Mouse (Mus musculus): ENCODE measurements at regions not wholly inside any gene's neighbourhood (a gene's known extent, or its start where the extent isn't known, plus 50 kb on each side); places are given as distances from the start of the nearest gene placed in this dataset.

DNA sequence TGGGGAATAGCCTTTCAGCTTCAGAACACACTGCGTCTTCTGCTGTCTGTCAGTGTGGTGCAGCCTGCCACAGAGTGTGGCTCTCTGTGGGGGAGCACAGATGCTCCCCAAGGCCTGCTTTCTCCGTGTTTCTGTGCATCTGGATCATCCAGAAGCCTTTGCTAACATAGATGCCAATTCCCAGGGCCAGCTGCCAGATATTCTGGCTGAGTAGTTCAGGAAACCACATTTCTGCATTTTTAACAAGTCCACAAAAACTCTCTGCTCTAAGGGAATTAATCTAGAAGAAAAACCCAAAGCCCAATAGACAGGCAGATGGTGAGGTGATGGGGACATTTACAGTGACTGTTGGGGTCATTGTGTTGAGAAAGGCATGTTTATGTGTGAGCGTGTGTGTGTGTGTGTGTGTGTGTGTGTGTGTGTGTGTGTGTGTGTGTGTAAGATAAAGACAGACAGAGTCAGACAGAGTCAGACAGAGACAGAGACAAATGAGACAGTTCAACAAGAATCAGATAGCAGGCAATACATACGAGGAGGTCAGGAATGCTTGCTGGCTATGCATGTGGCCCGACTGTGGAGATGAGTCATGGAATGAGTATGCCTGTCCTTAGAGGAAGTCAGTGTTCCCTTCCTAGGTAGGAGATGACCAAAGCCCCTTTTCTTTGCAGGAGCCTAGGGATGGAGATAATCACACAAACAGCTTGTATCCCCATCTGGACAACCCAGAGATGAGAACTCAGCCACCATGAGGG is 176.3 kb upstream of the Spaca1 start:
- DNase-seq (ENCODE audit: low spot score in 2 of 2) = peak; percentile 71 to 78

DNA sequence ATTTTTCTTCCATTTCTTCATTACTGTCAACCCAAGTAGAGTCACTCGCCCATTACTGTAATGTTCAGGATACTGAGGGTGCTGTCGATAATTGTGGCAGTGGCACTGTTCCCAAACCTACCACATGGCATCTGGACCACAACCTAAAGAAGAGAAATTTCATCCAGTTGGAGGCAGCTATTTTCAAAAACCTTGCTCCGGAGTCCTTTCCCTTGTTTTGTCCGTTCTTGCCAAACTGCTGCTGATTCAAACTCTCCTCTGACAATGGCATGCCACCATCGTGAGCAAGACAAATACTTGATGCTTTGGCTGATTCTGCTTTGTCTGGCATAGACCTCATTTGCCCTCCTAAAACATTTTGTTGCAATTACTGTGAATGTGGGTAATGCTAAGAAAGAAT is 176.9 kb upstream of the Spaca1 start:
- DNase-seq (ENCODE audit: low spot score in 2 of 2) = no peak

DNA sequence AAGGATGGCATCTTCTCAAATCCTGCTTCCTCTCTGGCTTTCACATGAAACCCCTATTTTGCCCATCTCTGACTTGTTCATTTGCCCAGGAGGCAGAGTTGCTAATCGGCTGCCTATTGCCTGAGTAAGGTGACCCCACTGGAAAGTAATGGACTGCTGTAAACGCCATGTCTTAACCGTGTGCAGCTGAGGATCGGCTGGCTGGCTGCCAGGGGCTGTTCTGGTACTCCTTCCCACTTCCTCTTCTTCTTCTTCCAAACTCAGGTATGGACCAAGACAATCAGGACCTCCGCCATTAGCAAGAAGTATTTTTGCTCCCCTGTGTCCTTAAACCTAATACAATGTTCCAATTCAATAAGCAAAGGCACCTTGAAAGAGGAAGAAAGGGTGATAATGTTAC is 177.6 kb upstream of the Spaca1 start:
- no peak for DNase-seq (ENCODE audit: low spot score in 2 of 2)

DNA sequence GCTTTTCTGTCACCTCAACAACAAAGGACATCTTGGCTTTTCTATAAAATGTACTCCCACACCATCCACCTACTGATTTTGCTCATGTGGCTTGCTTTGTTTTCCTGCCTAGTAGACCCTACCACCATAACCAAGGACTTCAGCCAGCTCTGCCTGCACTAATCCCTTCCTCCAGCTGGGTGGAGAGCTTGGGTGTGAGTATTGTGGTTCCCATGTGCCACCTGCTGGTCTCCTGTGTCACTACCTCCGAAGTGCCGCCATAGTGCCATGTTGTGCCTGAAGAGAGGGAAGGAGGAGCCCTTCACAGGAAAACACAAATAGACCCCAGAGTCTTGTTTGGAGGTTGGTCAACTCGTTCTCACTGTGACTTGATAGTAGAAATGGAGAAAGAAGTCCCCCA is 181.3 kb upstream of the Spaca1 start:
- peak; percentile 80 to 87 for DNase-seq (ENCODE audit: low spot score in 2 of 2)

DNA sequence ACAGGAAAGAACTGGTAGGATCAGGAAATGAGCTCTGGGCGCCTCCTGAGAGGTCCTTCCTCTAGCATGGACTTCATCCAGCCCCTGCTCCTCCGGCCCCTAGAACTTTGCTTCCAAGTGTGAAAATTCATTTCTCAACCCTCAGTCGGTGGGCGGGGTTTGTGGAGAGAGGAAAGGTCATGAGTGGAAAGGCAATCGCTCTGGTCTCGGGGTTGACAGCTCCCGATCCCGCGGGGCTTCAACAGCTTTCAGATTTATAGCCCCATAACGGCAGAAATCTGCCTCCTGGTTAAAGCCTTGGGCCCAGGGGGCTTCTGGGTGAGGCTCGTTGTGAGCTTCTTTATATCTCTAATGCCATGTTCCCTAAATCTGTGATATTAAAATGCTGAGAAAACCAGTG is 184.2 kb upstream of the Spaca1 start:
- DNase-seq (ENCODE audit: low spot score in 2 of 2) = no peak

DNA sequence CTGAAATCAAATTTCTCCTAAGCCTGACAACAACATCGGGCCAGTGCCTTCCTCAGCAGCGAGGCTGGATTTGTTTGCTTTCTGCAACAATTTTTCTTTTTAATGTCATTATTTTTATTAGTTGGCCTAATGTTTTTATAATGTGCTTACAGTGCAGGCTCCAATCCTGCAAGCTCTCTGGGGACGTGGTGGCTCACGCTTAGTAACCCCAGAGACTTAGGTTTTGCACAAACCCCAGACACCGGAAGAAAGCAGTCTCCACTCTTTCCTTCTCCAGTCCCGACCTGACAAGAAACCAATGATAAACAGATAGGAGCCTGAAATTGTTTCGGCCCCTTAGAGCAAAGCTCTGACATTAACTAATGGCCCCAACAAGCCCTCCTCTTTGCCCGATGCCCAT is 184.7 kb upstream of the Spaca1 start:
- DNase-seq (ENCODE audit: low spot score in 2 of 2) = no peak

DNA sequence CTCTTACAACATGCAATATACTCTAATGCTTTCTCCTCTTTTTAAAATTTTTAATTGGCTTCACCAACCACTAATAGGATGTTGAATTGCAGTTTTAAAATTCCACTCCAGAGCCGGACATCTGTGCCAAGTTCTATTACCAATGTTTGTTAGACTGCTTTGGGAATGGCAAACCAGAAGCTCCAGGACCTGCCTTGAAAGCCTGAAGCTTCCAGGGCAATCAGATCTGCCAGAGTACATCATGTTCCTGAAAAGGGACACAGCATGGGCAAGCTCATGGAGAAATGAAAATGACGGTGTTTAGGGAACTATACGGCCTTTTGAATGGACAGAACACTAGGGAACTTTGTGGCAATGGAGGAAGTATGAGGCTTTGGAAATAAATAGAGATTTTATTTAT is 187.8 kb upstream of the Spaca1 start:
- peak in 1 of 2 experiments; percentile 70 for DNase-seq (ENCODE audit: low spot score in 2 of 2)

DNA sequence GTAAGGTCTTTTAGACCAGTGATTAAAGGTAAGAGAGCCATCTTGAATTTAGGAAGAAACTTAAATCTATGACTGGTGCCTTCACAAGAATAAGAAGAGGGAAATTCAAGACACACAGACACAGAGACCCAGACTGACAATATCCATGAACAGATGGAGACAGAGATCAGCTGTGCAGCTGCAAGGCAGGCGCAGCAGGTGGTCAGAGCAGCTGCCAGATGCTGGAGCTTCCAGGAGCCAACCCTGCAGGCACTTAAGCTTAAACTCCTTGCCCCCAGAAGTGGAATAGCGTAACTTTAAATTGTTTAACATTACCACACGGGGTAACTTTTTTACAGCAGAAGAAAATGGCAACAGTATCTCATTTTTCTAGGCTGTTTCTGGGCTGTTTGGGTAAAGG is 189.6 kb upstream of the Spaca1 start:
- no peak for DNase-seq (ENCODE audit: low spot score in 2 of 2)

DNA sequence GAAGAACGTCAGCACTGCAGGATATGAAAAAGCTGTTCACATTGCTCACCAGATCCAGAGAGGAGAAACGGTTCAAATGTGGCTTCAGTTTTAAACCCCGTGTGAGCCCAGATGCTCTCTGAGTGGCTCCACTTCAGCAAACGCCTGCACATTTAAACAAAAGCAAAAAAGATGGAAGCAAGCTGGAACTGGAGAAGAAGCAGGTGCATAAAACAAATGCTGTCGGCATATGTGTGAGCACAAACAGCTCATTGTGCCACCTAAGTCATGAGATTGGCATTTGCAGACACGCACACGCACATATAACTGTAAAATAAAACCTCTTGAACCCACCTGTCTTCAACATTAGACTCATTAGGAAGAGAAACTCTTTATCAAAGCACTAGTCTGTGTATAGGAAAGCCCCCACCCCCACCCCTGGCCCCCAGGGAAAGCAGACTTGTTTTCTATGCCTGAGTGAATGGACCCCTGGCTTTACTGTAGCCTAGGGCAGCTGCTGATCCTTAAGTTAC is 191.1 kb upstream of the Spaca1 start:
- peak in 1 of 2 experiments; percentile 71 for DNase-seq (ENCODE audit: low spot score in 2 of 2)

DNA sequence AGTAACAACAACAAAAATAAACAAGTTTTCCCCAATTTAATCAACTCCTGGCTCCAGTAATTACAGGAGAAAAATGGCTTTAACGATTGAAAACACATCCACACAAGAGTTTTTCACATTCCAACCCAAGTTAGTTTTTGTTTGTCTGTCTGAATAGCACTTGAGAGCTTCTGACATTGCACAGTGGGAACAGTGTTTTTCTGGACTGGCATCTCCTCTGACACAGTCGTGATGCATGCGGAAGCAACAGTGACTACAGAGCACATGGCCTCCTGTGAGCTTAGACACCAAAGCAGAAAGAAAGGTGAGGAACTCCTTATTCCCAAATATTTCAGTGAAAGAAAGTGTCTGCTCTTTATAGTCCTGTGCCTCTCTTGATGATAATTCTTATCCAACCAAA is 191.7 kb upstream of the Spaca1 start:
- no peak for DNase-seq (ENCODE audit: low spot score in 2 of 2)

DNA sequence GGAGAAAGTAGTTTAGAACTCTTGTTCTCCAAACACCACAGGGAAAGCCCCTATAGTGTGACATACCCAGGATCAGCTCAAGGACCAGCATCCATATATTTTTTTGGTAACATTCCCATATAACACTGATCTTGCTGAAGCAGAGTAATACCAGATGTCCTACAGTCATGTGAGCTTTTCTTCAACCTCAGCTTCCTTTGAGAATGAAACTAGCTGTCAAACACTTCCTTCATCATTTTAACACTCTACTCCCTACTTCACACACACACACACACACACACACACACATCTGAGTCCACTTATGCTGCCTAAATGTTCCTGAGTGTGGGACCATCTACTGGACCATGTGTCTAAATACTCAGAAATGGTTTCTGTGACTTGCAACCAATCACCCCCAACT is 209.5 kb upstream of the Spaca1 start:
- DNase-seq (ENCODE audit: low spot score in 2 of 2) = no peak

DNA sequence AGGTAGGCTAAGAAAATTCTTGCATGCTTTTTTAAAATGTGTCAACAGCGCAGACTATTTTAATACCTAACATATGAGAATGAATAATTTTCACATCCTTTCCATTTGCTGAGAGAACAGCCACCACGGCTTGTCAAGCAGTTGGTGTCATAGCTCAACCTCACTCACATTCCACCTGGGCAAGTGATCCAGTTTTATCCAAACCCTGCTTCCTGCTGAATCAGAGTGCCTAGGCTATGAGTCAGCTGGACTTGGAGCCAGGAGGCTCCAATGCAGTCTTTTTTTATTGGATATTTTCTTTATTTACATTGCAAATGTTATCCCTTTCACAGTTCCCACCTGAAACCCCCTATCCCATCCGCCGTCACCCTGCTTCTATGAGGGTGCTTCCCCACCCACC is 210.5 kb upstream of the Spaca1 start:
- DNase-seq (ENCODE audit: low spot score in 2 of 2) = no peak

DNA sequence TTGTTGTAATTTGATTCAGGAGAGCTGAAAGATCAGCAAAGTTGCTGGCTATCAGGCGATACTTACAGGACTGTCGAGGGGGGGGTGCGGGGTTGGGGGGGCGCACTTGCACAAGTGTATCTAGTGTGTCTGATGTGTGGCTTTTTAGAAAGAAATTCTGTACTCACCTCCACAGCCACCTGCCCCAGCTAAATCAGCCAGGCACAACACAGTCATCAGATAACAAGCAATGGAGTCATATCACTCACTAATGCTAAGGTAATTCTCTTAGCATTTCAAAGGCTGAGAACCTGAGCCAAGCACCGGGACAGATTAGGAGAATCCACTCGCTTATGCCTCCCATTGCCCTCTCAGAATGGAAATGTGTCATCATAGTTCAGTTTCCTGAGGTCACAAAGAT is 211.8 kb upstream of the Spaca1 start:
- DNase-seq (ENCODE audit: low spot score in 2 of 2) = no peak

DNA sequence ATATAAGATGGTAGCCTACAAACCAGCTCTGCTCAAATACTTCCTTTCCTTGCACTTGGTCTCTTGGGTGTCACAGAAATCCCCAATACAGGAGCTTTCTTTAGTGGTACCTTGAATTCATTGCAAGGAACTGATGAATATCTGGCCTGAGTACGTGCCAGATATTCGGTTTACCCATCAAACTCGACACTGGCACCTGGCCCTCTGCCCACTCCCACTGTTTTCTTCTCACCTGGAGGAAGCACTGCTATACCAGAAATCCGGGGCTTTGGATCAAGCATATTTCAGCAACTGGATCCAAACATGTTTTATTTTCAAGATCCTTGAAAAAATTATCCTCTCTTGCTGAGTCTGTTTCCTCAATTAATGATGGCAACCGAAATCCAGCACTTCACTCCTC is 214.4 kb upstream of the Spaca1 start:
- no peak for DNase-seq (ENCODE audit: low spot score in 2 of 2)

DNA sequence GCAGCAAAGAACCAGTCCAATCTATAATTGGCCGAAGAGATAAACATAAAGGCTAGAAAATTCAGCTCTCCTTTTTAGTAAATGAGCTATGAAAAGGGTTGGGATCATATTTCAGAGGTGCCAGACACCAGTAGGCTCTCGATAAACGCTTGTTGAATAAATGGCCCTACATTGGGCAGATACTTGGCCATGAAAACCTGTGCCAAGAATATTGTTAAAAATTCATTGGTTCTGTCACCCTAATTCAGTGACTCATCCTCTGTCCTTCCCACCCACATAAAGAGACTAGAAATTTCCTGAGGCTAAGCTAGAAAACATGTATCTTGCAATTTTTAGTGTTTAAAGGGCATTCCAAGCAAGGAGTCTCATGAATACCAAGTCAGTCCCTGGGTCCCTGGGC is 224.3 kb upstream of the Spaca1 start:
- DNase-seq (ENCODE audit: low spot score in 2 of 2) = no peak

DNA sequence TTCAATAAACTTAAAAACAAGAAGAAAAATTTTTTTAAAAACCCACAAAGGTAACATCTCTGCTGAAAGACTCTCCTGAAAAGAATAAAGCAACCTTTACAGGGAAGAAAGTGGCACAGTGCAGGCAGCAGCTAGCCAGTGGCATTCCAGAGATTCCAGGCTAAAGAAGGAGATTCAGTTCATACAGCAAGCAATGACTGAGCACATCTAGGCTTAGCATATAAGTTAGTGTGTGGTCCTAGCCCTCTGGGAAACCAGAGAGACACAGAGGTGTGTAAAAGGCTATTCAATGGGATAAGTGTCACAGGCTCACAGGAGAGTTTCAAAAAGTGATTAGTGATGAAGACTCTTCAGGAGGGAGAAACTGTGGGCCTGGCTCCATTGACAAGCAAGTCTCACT is 225.4 kb upstream of the Spaca1 start:
- no peak for DNase-seq (ENCODE audit: low spot score in 2 of 2)

DNA sequence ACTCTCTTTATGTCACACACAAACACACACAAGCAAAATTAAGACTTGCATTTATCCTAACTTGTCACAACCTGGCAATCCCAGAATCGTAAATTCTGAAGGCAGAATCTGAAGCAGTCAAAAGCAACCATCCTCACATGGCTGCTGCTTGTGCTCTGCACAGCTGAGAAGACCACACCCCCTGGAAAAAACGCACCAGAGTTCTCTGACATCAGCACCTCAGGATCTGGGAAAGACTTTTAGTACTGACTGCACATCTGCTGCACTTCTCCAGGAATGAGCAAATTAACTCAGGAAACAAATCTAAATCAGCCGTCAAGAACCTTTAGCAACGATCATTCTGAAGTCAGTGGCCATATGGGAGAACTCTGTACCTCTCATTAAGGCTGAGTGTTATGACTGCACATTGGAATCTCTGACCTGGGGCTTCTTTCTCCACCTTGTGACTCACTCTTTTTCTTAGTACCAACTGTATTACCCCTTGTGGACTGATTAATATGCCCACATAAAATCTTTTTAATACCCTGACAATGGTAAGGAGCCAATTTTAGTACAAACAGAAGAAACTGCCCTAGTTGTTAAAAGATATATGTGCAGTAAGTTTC is 248.1 kb upstream of the Akirin2 start:
- DNase-seq (ENCODE audit: low spot score in 2 of 2) = no peak

DNA sequence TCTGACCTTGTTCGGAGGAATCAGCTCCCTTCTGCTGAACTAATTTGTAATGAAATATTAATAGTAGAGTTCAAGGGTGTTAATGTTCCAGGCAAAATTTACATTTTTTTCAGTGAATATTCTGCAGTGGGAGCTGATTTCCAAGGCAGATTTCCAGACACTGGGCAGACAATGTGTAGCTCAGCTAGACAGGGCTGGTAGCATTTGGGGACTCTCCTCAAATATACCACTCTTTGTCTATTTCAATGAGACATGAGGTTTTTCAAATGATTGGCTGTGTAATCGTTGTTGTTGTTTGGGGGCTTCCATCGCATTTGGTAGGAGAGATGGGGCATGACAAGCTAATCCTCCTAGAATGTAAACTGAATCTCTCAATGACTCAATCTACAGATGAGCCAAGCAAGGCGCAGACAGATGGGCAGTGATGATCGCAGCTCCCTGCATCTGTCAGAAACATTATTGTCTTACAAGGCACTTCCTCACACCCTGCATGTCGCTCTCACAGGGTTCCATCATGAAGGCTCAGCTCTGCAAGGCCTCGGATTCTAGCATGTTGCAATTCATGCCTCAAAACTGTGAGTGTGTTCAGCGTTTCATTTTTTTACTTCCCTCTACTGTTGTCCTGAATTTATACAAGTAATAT is 241.7 kb upstream of the Akirin2 start:
- DNase-seq (ENCODE audit: low spot score in 2 of 2) = no peak

DNA sequence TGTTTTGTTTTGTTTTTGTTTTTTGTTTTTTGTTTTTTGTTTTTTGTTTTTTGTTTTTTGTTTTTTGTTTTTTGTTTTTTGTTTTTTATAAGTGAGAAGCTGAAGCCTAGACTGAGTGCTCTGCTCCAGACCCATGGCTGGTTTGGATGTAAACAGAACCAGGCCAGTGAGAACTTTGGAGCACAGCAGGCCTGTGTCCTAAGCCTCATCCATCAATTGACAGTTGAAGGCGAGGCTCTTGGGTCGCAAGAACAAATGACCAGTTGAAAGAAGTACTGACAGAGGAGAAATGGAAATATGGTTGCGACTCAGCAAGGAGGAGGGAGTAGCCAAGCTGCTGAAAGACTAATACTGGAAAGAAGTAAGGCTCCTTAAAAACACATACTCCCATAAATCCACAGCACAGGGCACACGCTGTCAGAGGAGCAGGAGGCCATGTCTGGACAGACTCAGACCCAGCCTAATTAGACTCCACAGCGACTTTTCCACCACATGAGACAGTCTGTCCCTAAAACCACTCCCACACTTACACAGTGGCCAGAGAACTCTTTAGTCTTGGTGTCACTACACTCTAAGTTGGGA is 240.6 kb upstream of the Akirin2 start:
- DNase-seq (ENCODE audit: low spot score in 2 of 2) = no peak

DNA sequence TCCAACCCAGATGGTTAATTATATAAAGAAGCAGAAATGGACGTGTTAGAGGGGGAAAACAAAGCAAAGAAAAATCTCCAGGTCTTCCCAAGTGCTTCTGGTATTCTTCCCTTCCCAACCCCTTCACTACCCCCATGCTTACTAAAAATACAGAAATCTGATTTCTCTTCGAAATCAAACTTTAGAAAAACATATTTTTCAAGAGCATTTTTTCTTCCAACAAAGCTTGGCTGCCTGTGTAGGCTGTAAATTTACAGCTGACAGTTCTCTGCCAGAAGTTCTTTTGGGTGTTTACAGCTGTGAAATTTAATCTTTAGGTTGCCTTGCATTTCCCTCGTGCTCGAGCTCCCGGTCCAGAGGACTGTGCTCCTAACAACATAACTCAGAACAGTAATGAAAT is 234.9 kb upstream of the Akirin2 start:
- no peak for DNase-seq (ENCODE audit: low spot score in 2 of 2)

DNA sequence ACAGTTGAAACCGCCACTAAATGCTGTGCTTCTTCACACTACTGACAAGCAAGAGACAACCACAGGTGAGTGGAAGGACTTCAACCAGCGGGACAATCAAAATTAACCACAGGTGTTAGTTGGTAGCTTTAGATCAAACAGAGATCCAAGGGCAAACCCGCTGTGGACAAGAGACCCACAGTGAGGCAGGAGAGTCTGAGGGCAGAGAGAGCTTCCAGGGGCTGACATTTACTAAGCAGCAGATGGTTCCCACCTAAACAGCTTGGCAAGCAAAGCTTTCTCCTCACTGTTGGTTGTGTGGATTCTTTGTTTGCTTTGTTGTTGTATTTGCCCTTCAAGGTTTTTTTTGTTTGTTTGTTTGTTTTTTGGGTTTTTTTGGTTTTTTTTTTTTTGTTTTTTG is 227.9 kb upstream of the Akirin2 start:
- no peak for DNase-seq (ENCODE audit: low spot score in 2 of 2)

DNA sequence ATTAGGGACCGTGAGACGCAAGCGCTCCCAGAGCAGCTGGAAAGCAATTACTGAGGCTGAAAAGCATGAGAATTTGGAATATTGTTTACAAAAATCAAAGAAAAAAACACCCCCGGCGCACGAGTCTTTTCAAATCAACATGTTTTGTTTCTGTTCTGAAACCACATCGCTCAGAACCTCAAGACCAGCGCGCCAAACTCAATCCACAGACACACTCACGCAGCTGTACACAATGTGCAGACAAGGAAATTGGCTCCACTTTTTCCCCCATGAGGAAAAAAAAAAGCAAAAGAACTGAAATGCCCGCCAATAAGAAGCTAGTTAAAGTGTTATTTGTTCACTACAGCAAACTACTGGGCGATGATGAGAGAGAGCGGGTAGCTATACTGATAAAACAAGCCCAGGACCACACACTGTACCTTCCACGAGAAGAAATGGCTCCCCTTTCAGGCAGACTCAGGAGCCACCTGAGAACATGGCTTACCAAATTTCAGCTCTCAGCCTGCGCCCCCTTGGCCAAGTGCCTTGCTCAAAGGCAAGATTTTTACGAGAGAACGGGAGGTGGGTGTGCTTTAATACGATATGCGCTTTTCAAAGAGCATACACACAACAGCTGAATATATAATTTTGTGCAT is 222.5 kb upstream of the Akirin2 start:
- no peak for DNase-seq (ENCODE audit: low spot score in 2 of 2)
